Mouse (Mus musculus) midbrain, embryonic 13.5 days (tissue): ENCODE results near the gene Rspo4. TPM values are rescaled to one million over a fixed set of nuclear protein-coding genes. Genes with fewer than 3 reads are reported as not detected.

ENCODE experiments used
- ATAC-seq: fragments of 200-750 bp; cut with Nextera tagmentation; 2 replicates; pipeline ENCODE4 v1.8.0; 2017; ENCODE audit warnings: mild to moderate bottlenecking, moderate TSS enrichment, moderate library complexity
- H3K27ac ChIP-seq: fragments of 300-500 bp; sonication (generic); 2 replicates; pipeline ENCODE4 v1.5.1; 2015; ENCODE audit warnings: inconsistent platforms, mild to moderate bottlenecking, moderate library complexity
- H3K27me3 ChIP-seq: fragments of 300-500 bp; sonication (generic); 2 replicates; pipeline ENCODE4 v1.6.1; 2015; ENCODE audit warnings: mild to moderate bottlenecking, inconsistent platforms
- H3K36me3 ChIP-seq: fragments of 300-500 bp; sonication (generic); 2 replicates; pipeline ENCODE4 v1.6.1; 2015; ENCODE audit warnings: mild to moderate bottlenecking, inconsistent platforms
- H3K4me1 ChIP-seq: fragments of 300-500 bp; sonication (generic); replicated peaks from 2 replicates; pipeline ENCODE4 v1.6.1; 2015; ENCODE audit warnings: inconsistent platforms
- H3K4me2 ChIP-seq: fragments of 300-500 bp; sonication (generic); replicated peaks from 2 replicates; pipeline ENCODE4 v1.6.1; 2015; ENCODE audit warnings: moderate library complexity, mild to moderate bottlenecking, inconsistent platforms
- H3K4me3 ChIP-seq: fragments of 300-500 bp; sonication (generic); replicated peaks from 2 replicates; pipeline ENCODE4 v1.5.1; 2015; ENCODE audit warnings: mild to moderate bottlenecking, inconsistent platforms
- H3K9ac ChIP-seq: fragments of 300-500 bp; sonication (generic); replicated peaks from 2 replicates; pipeline ENCODE4 v1.6.1; 2015; ENCODE audit warnings: mild to moderate bottlenecking, inconsistent platforms
- H3K9me3 ChIP-seq: fragments of 300-500 bp; sonication (generic); 2 replicates; pipeline ENCODE4 v1.6.1; 2016; ENCODE audit warnings: mild to moderate bottlenecking, inconsistent platforms
- WGBS: fragments of 180-500 bp; shearing (Covaris S2); methylation state at CpG from one replicate; pipeline ENCODE4 v1.1.7; 2015; 5-methylcytosine and 5-hydroxymethylcytosine counted together
- polyA plus RNA-seq: library from polyadenylated mRNA; unstranded; fragments of >200 nt; fragmentation: Nextera tagmentation; extraction: Ambion mirVana; gene quantifications from 2 replicates; pipeline ENCODE4 v1.2.1, GENCODE M21; 2015

Gene Rspo4
- polyA plus RNA-seq, 1 experiment from 2014 or later, result 0.07 TPM

DNA sequence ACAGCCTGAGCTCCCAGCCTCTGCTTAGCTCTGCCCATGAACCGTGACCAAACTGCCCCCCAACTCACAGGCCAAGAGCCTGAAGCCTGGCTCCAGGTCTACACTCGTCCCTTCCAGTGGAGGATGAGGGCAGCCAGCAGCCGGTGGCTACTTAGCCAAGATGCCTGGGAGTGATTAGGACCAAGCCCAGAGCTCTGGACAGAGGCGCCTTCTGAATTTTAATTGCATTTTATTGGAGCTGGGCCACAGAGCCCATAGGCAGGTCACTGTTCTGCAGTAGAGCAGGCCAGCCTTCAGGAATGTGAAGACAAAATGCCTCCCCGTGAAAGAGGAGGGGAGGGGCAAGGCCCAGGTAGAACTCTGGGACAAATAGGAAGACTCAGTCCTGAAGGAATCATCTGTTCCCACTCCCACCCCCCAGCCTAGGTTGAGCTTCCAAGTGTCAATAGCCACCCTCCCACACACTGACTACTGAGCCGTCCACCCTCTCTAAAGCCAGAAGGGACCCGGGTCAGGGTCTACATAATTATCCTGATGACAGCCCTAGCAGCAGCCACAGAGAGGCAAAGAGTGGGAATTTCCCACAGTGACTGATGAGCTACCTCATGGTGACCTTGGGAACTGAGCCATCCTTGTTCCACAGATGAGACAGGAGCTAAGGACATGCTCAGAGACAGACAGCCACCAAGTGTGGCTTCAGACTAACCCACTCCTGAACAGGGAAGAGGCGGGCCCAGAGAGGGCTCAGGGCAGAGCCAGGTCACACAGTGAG, 51.7 kb downstream of the Rspo4 start:
- H3K4me1 ChIP-seq, result peaks cover 6% of the 10 kb centered on the region
- no peaks in the 10 kb centered on the region for H3K36me3 ChIP-seq
- H3K9me3 ChIP-seq, result no peaks in the 10 kb centered on the region
- 69% methylated on average over 8 of the region's 8 CpGs for WGBS
- H3K27ac ChIP-seq, result no peak overlapping the region
- ATAC-seq, result peak; percentile 32; the same call in 1 of the 2 replicates
- no peaks in the 10 kb centered on the region for H3K27me3 ChIP-seq
- H3K4me3 ChIP-seq, result no peak overlapping the region
- no peak overlapping the region for H3K9ac ChIP-seq
- H3K4me2 ChIP-seq, result no peak overlapping the region

DNA sequence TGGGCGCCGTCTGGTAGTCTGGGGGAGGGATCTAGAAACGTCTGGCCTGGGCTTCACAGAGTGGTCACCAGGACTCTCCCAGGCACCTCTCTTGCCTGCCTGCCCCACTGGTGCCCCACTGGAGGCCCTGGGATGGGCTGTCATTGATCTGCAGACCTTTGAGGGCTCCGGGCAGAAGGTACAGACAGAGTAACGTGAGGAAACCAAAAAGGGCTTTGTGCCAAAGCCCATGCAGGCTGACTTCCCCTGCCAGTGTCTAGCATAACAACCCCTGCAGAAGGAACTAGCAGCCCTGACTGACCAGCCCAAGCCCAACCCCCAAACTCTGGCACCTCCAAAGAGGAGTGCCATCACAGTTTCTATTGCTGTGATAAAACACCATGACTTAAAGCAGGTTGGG, 53.2 kb downstream of the Rspo4 start:
- H3K27me3 ChIP-seq, result no peaks in the 10 kb centered on the region
- no peak for ATAC-seq
- H3K4me1 ChIP-seq, result peaks cover 6% of the 10 kb centered on the region
- H3K27ac ChIP-seq, result no peak overlapping the region
- H3K9me3 ChIP-seq, result no peaks in the 10 kb centered on the region
- H3K36me3 ChIP-seq, result no peaks in the 10 kb centered on the region
- H3K4me3 ChIP-seq, result no peak overlapping the region
- H3K9ac ChIP-seq, result no peak overlapping the region
- WGBS, result 82% methylated on average over 5 of the region's 5 CpGs
- H3K4me2 ChIP-seq, result no peak overlapping the region

DNA sequence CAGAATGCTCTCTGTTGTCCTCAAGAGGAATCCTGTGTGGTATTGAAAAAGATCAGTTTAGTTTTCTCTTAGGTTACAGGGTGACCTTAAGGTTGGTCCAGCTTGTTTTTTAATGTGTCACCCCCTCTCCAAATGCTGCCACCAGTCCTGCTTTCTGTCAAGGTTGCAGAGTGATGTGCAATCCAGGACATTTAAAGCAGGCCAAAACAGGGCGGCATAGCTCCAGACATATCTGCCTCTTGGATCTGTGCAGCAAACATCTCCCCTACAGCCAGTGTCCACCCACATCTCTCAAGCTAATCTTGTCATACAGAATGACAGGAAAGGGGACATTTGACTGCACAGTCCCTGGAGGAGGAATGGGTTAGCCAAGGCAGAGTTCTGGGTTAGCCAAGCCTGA, 55.4 kb downstream of the Rspo4 start:
- ATAC-seq, result no peak
- peaks cover 6% of the 10 kb centered on the region for H3K4me1 ChIP-seq
- H3K27ac ChIP-seq, result no peak overlapping the region
- H3K27me3 ChIP-seq, result no peaks in the 10 kb centered on the region
- no peak overlapping the region for H3K4me3 ChIP-seq
- H3K9me3 ChIP-seq, result no peaks in the 10 kb centered on the region
- H3K4me2 ChIP-seq, result no peak overlapping the region
- no peak overlapping the region for H3K9ac ChIP-seq
- WGBS, result 88% methylated on average over 1 of the region's 1 CpGs
- H3K36me3 ChIP-seq, result no peaks in the 10 kb centered on the region

DNA sequence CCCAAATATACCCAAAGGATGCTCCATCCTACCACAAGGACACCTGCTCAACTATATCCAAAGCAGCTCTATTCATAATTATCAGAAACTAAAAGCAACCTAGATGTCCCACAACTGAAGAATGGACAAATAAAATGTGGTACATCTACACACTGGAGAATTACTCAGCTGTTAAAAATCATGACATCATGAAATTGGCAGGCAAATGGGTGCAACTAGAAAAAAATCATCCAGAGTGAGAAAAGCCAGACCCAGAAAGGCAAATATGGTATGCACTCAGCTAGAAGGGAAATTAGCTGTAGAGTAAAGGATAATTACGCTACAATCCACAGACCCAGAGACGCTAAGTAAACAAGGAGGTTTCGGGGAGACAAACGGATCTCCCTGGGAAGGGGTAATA, 58.1 kb downstream of the Rspo4 start:
- Histone ChIP-seq H3K4me2 (no peak overlapping the region), H3K36me3 (no peaks in the 10 kb centered on the region), H3K4me3 (no peak overlapping the region), H3K9me3 (no peaks in the 10 kb centered on the region), H3K27me3 (no peaks in the 10 kb centered on the region), H3K9ac (no peak overlapping the region), H3K27ac (no peak overlapping the region), H3K4me1 (no peaks in the 10 kb centered on the region)
- 86% methylated on average over 4 of the region's 4 CpGs for WGBS
- no peak for ATAC-seq

DNA sequence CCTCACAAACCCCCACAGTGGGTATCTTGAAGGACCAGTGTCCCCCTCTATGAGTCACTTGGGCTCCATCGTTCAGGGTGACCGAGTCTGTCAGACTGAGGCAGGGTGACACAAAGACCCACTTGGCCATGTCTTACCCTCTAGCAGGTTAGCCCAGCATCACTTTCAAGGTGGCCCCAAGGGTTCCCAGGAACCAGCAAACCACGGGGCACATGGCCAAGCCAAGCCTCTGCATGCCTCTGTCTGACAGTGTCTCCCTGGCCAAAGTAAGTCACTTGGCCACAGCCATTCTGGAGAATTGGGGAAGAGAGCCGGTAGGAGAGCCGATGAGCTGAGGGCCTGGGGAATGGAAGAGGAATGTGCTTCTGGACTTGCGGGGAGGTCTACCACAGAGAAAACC, 60.5 kb downstream of the Rspo4 start:
- 87% methylated on average over 6 of the region's 6 CpGs for WGBS

DNA sequence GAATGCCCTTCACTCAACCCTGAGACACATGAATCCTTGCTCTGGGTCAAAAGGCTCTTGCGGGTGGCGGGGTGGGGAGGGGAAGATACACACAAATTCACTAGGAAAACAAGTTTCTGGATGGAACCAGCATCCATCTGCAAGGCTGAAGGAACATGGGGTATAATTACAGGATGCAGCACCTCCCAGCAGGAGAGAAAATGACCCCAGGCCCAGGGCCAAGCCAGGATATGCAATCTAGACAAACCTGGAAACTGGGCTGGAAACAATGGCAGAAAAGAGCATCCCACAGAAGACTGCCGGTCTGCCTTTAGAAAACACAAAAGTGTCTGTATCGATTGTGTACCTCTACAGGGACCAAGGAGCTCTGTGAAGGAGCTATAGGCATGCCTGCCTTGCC, 61.2 kb downstream of the Rspo4 start:
- ATAC-seq, result no peak
- WGBS, result 82% methylated on average over 4 of the region's 4 CpGs
- no peaks in the 10 kb centered on the region for H3K4me1 ChIP-seq
- no peaks in the 10 kb centered on the region for H3K27me3 ChIP-seq
- no peak overlapping the region for H3K4me3 ChIP-seq
- no peak overlapping the region for H3K27ac ChIP-seq
- H3K9ac ChIP-seq, result no peak overlapping the region
- H3K4me2 ChIP-seq, result no peak overlapping the region
- no peaks in the 10 kb centered on the region for H3K9me3 ChIP-seq
- no peaks in the 10 kb centered on the region for H3K36me3 ChIP-seq

More for the DNA sequence above, 60.5 kb downstream of the Rspo4 start:
- Histone ChIP-seq H3K4me1 (no peaks in the 10 kb centered on the region), H3K4me2 (no peak overlapping the region), H3K9me3 (no peaks in the 10 kb centered on the region), H3K27ac (no peak overlapping the region), H3K27me3 (no peaks in the 10 kb centered on the region), H3K4me3 (no peak overlapping the region), H3K36me3 (no peaks in the 10 kb centered on the region), H3K9ac (no peak overlapping the region)
- ATAC-seq, result no peak

DNA sequence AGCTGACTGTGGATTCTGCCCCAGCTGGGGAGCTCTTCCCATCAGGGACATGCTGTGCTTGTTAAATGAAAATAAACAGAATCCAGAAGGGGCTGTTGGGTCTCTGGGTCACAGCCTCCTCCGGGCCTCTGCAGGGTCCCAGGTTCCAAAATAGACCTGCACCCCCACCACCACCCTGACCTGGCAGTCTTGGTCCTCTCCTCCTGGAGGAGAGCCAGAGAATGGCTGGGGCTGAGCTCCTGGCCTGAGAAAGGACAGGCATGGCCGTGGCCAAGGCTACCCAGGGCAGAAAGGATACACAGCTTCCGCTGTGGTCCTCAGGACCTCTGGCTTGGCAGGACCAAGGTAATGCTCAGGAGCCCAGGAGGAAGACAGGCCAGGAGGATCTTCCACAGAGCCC, 61.9 kb downstream of the Rspo4 start:
- Histone ChIP-seq H3K36me3 (no peaks in the 10 kb centered on the region), H3K27ac (no peak overlapping the region), H3K9me3 (no peaks in the 10 kb centered on the region), H3K4me3 (no peak overlapping the region), H3K27me3 (no peaks in the 10 kb centered on the region), H3K4me2 (no peak overlapping the region), H3K9ac (no peak overlapping the region), H3K4me1 (no peaks in the 10 kb centered on the region)
- 68% methylated on average over 3 of the region's 3 CpGs for WGBS
- no peak for ATAC-seq

DNA sequence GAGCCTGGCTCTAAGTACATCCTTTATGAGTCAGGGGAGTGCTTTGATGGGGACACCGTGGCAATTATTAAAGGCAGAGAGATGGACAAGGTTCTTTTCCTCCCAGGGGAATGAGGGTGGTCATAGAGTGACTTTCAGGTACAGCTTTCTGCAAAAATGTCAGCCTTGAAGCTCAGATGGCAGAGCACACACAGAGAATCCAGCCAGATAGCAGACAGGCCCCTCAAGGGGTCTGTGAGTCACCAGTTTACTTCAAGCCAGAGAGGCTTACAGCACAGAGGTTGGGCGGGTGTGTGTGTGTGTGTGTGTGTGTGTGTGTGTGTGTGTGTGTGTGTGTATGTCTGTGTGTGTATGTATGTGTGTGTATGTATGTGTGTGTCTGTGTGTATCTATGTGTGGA, 64.3 kb downstream of the Rspo4 start:
- Histone ChIP-seq H3K9me3 (no peaks in the 10 kb centered on the region), H3K9ac (no peak overlapping the region), H3K27ac (no peak overlapping the region), H3K4me3 (no peak overlapping the region), H3K27me3 (no peaks in the 10 kb centered on the region), H3K36me3 (no peaks in the 10 kb centered on the region), H3K4me2 (no peak overlapping the region), H3K4me1 (peaks cover 5% of the 10 kb centered on the region; the same call in 1 of the 2 replicates)
- ATAC-seq, result no peak
- WGBS, result 66% methylated on average over 2 of the region's 2 CpGs

DNA sequence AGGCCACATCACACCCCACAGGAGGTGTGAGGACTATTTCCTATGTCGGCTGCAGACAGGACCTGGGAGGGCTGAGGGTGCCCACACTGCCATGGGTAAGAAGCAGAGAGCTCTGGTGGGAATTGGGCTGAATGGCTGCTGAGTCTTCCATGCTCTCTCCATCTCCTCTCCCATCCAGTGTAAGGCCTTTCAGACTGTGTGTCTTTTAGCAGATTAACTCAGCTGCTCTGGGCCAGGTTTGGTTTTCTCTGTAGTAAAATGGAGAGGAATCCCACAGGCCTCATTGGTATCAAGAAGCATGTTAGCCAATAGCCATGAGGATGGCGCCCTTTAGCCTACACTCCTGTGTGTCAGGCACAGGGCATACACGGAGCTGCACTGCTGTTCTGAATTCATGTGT, 66.7 kb downstream of the Rspo4 start:
- Histone ChIP-seq H3K27ac (no peak overlapping the region), H3K4me2 (no peak overlapping the region), H3K9ac (no peak overlapping the region), H3K9me3 (no peaks in the 10 kb centered on the region), H3K4me1 (peaks cover 5% of the 10 kb centered on the region; the same call in 1 of the 2 replicates), H3K27me3 (no peaks in the 10 kb centered on the region), H3K4me3 (no peak overlapping the region), H3K36me3 (no peaks in the 10 kb centered on the region)
- 83% methylated on average over 3 of the region's 3 CpGs for WGBS
- ATAC-seq, result no peak

DNA sequence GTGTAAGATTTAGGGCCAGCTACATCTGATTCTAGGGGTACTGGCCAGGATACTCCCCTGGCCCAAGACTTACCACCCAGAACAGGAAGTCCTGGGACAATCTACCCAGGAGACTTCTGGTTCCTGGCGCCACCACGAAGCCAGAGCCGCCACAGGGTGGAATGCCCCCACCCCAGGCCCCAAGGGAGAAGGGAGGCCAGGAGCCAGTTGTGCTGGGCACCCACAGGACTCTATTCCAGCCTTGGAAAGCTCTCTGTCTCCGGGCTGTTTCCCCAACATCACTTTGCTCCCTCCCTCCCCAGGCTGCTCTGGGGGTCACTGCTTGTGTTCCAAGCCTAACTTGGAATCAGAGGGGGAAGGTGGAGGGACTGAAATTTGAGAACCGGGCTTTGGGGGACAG, 67.8 kb downstream of the Rspo4 start:
- H3K9ac ChIP-seq, result no peak overlapping the region
- H3K4me2 ChIP-seq, result no peak overlapping the region
- no peaks in the 10 kb centered on the region for H3K36me3 ChIP-seq
- 54% methylated on average over 5 of the region's 5 CpGs for WGBS
- H3K9me3 ChIP-seq, result no peaks in the 10 kb centered on the region
- peaks cover 5% of the 10 kb centered on the region; the same call in 1 of the 2 replicates for H3K4me1 ChIP-seq
- no peaks in the 10 kb centered on the region for H3K27me3 ChIP-seq
- no peak overlapping the region for H3K4me3 ChIP-seq
- no peak for ATAC-seq
- no peak overlapping the region for H3K27ac ChIP-seq

DNA sequence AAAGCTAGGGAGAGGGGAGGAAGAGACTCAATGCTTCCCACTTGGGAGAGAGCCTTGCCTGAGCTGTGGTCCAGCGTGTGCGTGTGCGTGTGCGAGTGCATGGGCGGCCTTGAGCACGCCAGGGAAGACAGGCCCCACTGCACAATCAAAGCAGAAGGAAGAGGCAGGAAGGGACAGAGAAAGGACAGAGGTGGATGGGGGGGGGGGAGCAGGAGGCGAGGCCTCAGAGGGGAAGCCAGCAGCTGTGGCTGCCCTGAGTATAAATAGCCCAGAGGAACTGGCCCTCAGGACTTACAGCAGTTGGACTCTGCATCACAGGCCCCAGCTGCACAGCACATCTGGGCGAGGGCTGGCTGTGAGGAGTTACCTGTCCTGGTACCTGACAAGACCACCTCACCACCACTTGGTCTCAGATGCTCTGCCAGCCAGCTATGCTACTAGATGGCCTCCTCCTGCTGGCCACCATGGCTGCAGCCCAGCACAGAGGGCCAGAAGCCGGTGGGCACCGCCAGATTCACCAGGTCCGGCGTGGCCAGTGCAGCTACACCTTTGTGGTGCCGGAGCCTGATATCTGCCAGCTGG, 68.3 kb downstream of the Rspo4 start, which contains the start of gene Angpt4:
Angpt4 (plus strand) TSS at position 292 of the 582 bp plus-strand sequence.
- H3K9ac ChIP-seq, result no peak within 1 kb of the TSS; the same call in 1 of the 2 replicates
- peak; percentile 16; the same call in 1 of the 2 replicates for ATAC-seq
- H3K4me2 ChIP-seq, result no peak within 1 kb of the TSS
- peaks cover 6% of the 10 kb centered on the region; the same call in 1 of the 2 replicates for H3K4me1 ChIP-seq
- H3K36me3 ChIP-seq, result no peaks in the 10 kb centered on the region
- H3K27ac ChIP-seq, result no peak within 1 kb of the TSS
- no peaks in the 10 kb centered on the region for H3K9me3 ChIP-seq
- no peaks in the 10 kb centered on the region for H3K27me3 ChIP-seq
- WGBS, result 63% methylated on average over 13 of the region's 13 CpGs
- no peak within 1 kb of the TSS for H3K4me3 ChIP-seq

DNA sequence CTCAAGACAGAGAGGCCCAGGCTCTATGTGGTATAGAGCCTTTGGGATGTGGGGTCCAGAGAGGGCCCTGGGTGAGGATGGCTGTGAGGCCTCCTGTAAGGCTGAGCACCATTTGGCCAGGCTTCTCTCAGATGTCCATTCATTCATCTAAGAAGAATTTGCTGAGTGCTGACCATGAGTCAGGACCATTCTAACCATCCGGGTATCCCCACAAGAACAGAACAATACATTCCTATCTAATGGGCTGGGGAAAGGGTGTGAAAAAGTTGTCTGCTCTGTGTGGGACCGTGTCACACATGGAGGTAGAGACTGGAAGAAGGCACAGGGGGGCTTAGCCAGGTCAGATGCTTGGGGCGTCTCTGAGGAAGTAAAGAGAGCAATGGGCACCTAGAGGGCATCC, 69.0 kb downstream of the Rspo4 start:
- 71% methylated on average over 3 of the region's 3 CpGs for WGBS
- Histone ChIP-seq H3K4me2 (no peak overlapping the region), H3K27ac (no peak overlapping the region), H3K27me3 (no peaks in the 10 kb centered on the region), H3K36me3 (no peaks in the 10 kb centered on the region), H3K4me1 (peaks cover 8% of the 10 kb centered on the region; the same call in 1 of the 2 replicates), H3K9ac (no peak overlapping the region), H3K9me3 (no peaks in the 10 kb centered on the region), H3K4me3 (no peak overlapping the region)
- ATAC-seq, result no peak
